Mouse (Mus musculus) T-helper 2 cell (primary cell): ENCODE measurements around the gene Pdk2.

ENCODE experiments used
- in situ Hi-C: fragments of 300-600 bp; cut with MboI, MseI; formaldehyde crosslinking; loops from one replicate; pipeline ENCODE4 v1.15.1; 2025; ENCODE audit warnings: high pct_unique_total_duplicates

The Pdk2 gene

DNA sequence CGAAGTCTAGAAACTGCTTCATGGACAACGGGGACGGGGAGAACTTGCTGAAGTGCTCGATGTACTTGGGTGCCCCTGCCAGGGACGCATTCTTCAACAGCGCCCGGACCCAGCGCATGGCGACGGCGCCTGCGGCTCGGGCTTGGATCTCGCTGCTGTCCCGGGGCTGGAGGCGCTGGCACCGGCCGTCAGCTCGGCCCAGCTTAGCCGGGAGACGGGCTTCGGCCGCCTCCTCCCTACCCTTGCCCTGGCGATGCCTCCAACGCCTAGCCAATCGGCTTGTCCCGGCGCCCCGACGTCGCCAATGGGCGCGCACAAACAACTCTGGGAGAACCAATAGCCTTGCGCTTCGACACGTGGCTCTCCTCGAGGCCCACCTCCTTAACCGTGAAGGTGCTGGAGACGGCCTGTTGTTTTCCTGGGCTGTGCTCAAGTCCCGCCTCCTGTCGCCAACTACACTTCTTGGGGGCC lies at the start of gene Pdk2:
Gene Pdk2 (minus strand): TSS at position 216 of the 471 bp plus-strand sequence.
- in situ Hi-C loops, result no loop called here

DNA sequence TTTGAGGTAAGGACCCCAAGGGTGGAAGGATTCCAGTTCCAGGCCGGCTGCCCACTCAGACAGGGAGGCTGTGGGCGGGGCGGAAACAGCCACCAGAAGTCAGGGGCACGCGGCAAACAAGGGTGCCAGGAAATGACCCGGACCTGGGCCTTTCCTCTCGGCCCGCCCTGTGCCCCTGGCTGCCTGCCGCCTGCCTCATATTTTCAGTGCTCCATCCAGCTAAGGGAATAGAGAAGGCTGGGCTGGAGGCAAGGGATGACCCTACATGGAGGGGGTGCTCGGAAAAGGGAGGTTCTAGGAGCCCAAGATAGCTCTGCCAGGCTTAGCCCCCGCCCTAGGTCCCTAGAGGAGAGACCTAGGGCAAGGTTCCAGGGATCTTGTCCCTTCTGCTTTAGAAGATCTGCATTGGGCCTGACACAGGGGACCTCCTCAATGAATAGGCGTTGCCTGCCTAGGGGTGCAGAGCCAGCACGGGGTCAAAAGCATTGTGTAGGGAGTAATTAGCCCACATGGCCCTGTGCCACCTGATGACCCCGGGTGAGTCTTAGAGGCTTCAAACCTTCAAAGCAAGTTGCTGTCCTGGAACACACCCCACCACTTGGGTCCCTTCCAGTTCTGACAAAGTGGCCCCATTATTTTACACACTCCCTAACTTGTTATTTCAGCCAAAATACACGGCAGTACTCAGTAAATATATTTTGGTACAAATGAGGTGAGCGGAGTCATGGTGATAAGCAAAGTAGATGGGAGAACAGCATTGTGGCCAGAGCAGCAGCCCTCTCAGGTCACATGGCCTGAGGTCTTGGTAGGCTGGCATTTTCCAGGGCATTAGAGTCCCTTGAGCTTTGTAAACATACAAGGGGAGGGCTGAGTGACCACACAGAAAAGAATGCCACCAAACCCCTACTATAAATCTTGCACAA lies 48.0 kb upstream of the Pdk2 start:
- in situ Hi-C loops, result no loop called here

DNA sequence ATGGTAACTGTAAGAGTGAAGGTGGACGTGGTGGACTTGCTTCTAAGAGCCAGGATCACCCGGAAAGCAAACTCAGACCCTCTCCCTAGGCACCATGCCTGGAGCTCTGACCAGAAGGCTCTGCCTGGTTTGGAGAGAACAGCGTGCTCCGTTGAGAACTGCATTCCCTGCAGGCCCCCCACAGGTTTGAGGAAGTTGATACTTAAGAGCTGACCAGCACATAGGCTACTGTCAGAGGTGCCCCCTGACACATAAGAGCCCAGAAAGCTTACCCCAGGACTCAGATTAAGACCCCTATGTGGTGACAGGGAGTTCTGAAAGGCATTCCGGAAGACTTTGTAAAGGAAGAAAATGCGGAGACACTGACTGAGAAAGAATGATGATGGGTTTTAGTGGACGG lies 47.1 kb upstream of the Pdk2 start:
- in situ Hi-C loops, result no loop called here

DNA sequence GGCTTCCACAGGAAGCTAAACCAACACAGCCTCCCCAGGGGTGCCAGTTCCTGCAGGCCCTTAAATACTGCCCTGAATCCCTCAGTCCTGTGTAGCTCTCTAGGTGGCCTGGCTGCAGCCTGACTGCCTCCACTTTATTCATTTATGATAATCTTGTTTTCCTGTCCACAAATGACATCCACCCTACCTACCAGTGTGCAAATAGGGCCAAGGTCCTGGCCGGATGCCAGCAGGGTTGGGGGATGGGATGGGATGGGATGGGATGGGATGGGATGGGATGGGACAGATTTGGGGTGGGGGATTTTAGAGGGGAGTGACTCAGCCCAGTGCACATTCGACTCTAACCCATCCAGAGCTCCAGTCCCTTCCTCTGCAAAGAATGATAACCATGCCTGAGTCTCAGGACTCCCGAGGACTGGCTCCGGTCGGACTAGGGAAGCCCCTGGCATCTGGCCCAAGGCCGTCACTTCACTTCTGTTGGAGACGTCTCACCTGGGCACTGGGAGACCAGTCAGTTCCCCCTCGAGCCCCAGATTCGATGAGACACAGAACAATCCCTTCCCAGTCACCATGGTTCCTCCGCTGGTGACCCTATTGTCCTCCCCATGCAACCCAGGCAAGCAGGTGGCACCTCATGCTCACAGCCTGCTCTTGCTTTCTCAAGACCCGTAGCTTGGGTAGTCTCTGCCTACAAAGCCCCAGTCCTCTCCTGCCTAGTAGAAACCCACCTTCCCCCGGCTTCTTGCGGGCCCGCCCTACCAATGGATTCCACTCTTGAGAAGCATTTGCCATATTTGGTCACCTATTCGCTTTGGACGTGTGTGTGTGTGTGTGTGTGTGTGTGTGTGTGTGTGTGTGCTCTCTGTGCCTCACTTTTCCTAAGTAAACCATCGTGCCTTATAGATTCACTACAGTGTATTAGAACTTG lies 46.4 kb upstream of the Pdk2 start:
- in situ Hi-C loops, result no loop called here

DNA sequence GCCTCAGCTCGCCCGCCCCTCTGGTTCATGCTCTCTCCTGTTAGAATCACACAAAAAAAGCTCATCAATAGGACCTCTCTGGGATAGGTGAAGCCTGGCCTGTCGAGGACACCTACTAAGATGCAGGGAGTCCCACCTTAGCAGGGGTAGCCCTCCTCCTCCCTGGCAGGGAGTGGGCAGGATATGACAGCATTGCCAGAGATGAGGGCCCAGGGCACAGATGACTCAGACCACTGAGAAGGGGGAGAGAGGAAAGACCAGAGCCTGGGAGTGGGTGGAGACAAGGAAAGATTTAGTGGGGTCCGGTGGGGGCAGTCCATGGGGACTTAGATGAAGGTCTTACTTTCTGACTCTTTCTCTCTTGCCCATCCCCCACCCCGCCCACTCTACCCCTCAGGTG lies 45.1 kb upstream of the Pdk2 start:
- in situ Hi-C loops, result no loop called here

DNA sequence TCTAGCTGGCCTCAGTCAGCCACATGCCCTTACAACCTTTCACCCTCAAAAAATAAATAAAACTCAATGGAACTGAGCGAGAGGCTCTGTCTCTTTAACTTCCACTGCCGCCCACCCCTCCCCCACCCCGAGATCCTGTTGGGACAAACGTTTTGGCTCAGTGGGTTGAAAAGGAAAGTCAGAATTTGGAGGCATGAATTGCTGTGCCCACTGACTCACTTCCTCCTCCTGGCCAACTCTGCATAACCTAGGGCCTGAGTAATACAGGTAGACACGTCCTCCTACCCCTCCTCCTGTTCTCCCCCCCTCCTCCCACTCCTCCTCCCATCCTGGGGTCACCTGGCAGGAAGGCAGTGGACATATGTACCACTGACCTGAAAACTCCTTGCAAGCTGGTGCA lies 44.6 kb upstream of the Pdk2 start:
- in situ Hi-C loops, result no loop called here

DNA sequence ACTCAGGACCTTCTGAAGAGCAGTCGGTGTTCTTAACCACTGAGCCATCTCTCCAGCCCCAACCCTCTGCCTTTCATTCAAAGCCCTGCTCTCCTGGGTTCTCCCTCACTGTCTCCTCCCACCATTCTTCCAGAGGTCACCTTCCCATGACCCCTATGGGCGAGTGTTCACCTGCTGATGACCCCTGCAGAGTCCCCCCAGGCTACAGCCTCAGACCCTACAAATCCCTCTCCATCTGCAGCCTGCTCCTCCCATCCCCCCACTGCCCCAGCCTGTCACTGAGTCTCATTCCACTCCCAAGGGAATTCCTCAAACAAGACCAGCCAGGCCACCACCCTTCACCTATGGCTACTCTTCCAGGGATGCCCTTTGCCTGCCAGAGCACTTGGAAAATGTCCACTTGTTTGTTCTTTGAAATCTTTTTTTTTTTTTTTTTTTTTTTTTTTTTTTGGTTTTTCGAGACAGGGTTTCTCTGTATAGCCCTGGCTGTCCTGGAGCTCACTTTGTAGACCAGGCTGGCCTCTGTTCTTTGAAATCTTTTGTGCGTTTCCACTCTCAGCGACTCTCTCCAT lies 43.7 kb upstream of the Pdk2 start:
- in situ Hi-C loops, result no loop called here

DNA sequence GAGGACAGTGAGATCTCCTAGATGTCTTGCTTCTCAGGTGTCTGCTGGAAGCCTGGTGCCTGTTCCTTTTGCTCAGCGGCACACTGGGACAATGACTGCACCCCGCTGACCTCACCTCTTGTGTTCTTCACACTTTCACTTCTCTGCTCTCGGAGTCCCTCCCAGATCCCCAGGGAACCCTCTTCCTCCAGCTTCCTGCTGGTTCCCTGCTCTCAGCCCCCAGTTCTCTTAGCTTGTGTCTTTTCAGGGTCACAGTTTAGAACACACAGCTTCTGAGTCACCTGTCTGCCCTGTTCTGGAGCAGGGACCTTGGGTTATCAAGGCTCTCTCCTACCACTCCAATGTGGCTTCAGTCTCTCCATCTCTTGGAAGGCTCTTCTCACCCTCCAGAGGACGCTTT lies 43.0 kb upstream of the Pdk2 start:
- in situ Hi-C loops, result no loop called here

DNA sequence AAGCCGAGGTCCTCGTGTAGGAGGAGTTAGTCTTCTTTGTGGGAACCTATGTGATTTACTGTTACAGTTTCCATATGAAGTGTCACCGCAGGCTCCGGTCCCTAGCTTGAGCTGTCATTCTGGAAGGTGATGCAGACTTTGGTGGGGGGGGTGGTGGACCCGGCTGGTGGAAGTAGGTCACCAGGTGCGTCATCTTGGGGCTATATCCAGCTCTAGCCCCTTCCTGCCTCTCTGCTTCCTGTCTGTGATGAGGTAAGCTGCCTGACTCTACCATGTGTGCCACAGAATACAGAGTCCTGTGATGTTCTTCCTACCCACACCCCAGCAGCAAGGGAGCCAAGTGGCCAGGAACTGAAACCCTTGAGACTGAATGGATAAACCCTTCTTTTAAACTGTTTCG lies 41.7 kb upstream of the Pdk2 start:
- in situ Hi-C loops, result no loop called here

DNA sequence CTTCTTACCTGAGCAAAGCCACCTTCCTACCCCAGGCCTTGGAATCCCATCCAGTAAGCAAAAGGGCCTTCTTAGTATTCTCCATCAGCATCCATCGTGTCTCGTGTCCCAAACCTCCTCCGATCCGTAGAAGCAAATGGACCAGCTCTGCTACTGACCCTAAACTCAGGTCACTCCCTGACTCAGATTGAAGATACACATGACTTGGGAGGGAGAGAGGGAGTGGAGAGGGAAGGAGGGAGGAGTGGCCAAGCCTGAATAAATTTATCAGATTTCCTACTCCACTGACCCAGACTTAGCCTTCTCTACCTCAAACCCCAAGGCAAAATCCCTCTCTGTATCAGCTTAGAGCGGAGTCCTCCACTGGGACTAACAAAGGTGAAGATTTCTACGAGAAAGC lies 39.6 kb upstream of the Pdk2 start:
- in situ Hi-C loops, result no loop called here

DNA sequence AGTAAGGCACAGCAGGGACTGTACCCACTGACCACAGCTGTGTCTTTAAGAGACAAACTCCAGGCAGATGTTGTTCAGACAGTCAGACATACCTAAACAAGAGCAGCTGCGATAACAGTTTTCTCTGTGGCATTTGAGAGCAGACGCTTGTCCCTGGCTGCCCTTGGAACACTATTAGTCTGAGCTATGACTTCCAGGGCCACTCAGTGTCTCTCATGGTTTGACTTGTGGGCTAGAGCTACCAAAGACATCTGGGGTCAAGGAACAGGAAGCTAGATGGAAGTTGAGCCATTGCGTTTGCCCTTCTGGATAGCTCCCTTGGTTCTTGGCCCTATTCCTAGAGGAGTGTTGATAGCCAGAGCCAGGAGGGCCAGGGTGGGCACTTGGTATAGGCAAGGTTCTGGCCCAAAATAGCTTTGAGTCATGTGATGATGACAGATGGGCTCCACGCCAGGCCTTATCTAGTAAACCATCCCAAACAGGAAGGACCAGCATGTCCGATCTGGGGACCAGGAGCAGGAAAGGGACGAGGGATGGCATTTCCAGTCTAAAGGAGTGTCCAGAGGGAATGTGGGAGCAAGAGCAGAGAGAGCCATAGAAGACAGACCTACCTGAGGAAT lies 38.2 kb upstream of the Pdk2 start:
- in situ Hi-C loops, result no loop called here

DNA sequence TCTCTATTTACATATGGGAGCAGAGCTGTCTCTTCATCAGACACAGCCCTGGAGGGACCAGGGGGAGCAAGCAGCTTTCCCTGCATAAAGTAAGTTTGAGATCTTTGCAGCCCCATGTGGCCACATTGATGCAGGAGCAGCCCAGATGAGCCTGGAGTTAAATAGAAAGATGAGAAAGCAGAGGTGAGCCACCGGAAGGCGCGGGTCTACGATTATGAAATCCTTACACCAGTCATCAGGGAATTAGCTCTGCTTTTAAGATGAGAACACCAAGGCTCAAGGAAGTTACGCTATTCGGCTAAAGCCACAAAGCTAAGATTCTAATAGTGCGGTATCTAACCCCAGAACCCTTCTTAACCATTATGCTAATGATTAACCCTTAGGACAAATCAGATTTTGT lies 36.8 kb upstream of the Pdk2 start:
- in situ Hi-C loops, result no loop called here

DNA sequence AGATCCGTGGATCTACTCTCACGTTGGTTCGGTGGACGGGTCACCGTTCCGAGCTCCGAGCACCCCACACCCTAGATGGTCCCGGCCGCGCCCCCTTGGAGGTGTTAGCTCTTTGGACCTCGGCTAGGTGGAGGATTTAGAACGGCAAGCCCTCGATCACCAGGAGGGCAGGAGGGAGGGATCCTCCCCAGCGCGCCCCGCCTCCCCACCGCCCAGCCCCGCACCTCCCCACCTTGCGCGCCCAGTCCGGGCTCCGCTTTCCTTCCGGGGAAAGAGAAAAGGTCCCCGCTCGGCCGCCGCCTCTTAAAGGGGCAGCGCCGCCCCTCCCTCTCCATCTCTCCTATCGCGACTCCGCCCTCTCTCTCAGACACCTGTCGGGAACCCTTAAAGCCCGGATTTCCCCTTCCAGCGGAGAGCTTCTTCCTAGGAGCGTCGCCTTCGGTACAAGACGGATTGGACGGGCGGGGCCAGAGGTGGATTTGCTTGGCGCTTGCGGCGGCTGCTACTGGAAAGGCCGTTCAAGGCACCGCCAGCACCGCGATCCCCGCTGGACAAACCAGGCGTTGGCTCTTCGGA lies 35.5 kb upstream of the Pdk2 start, which contains the start of gene Itga3:
Gene Itga3 (minus strand): TSS at position 266 of the 576 bp plus-strand sequence.
- in situ Hi-C loops, result no loop called here

DNA sequence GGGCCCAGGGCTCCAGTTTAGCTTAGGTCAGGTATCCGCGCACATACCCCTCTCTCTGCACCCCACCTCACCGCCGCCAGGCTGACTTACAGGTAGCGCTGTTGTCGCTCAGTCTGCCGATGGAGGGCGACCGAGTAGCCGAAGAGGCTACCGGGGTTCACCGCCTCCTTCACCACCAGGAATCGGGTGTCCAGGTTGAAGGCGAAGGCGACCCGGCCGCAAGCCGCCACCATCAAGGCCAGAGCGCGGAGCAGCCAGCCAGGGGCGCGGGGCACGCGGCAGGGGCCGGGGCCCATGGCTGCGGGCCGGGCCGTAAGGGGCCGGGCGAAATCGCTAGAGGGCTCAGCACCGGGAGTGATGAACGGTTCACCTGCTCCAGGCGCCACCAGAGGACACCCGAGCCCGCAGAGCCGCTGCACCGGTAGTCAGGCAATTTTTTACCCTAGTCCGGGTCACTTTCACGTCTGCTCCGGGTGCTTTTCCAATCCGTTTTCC lies 34.9 kb upstream of the Pdk2 start:
- in situ Hi-C loops, result no loop called here

DNA sequence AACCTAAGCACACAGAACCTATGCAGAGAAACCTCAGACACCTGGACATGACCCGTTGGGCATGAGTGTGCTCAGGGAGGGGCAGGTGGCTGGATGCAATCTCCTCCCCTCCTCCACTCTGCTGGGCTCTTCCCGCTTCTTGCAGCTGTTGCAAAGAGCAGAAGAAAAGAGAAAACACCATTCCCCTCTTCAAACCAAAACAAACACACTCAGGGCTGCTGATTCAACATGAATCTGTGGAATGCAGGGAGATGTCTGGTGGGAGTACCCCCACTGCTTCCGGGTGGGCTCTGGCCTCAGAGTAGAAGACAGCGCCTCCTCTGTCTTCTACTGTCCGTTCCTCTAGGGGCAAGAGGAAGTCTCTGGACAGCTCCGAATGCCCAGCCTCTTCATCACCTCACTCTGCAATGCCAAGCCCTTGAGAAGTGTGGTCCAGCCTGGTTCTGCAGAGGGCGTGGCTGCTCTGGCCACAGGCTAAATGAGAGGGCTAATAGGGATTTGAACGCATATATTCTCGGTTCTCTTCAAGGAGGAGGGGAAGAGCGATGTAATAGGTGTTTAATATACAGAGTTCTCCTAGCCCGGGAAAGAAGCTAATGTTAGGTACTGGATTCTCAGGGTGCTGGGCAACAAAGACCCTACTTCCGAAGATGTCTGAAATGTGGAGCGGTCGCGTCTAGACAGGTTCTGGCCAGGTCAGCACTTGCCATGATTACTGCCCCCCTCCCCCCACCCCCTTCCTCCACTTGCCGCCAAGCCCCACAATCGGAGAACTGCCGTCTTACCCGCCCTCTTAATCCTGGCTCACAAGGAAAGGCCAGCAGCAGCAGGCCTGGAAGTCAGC lies 34.3 kb upstream of the Pdk2 start:
- in situ Hi-C loops, result no loop called here

DNA sequence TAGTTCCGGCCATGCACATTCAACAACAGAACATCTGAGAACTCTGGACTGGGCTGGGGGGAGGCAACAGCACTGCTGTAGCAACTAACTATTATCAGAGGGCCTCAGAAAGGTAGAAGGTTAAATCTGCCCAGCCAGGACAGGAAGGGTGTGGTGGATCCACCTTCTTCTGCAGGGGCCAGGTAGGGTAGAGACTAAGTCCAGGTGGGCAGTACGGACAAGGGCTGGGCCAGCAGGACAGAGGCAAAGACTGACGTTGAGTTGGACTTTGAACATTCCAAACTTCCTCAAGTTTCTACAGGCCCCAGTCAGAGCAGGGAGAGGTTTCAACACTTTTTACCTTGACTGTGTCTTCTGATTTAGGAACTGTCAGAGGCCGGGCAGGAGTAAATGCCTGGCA lies 33.5 kb upstream of the Pdk2 start:
- in situ Hi-C loops, result no loop called here

DNA sequence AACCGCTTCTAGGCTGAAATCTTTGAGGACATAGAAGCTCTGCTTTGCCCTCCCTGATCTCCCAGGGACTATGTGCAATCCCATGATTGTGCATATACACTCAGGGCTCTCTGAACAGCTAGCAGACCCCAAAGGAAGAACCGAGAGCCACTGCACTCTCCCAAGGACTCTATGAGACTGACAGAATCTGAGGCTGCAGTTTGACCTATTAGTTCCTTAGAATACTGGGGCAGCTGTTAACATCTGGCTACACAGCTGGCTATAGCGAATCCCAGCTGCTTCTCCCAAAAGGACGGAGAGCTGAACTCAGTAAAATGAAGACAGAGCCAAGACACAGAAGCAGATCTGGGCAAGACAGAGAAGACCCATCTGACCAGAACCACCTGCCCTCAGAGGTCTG lies 32.7 kb upstream of the Pdk2 start:
- in situ Hi-C loops, result no loop called here

DNA sequence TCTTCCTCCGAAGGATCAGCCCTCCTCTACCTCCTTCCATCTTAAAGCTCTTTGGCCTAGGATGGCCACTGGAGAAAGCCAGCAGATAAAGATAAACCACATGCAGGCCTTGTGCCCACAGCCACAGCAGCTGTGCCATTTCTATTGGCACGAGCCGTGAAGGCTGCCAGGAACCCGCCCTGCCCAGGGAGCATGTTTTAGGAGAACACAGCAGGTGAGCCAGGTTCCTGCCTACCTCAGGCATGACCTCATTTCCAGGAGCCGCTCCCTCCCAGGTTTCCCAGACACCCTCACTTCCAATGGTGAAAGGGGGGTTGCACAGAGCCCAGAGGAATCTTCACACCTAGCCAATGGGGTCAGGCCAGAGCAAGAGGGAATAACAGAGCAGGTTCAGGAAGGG lies 31.6 kb upstream of the Pdk2 start:
- in situ Hi-C loops, result no loop called here

DNA sequence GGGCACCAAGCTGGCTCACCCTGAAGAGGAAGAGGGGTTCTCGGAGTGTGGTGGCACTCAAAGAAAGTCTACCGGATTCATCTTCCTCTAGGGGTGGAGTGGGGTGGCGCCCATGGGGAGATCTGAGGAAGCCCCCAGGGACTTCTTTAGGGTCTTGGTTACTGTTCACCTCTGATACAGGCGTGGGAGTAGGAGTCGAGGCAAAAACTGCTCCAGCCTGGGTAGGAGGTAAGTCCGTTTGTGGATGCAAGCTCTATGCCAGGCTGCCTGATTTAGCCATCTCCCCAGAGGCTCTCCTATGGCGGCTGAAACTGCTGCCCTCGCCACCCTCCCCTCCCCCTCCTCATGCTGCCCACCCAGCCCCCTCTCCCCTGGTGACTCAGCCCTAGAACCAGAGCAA lies 31.0 kb upstream of the Pdk2 start:
- in situ Hi-C loops, result no loop called here

DNA sequence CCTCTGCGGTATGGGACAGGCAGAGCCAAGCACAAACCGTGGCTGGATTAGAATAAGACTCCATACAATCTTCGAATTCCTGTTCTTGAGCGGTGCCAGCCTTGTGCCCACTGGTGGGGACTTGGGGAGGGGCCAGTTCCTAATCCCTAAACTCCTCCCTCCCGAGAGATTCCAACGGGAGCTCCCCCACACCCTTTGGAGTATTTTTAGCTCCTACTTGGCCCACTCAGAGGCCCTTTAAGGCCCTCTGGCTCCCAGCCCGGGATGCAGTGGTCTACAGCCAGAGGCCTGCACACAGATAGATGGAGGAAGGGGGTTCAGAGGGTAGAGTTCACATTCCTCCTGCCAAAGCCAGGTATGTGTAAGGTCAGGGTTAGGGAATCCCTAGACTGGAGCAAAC lies 30.1 kb upstream of the Pdk2 start:
- in situ Hi-C loops, result no loop called here
